Mouse (Mus musculus): ENCODE measurements around the gene Ifitm2. TPM values are rescaled to one million over a fixed set of nuclear protein-coding genes. Genes with fewer than 3 reads are reported as not detected.
A peak's percentile ranks its signal among the peaks of the same experiment; 100 is the strongest.

Ifitm2 gene
- total RNA-seq, 4 experiments from 2014 or later: 431 to 671 (median 563) TPM

DNA sequence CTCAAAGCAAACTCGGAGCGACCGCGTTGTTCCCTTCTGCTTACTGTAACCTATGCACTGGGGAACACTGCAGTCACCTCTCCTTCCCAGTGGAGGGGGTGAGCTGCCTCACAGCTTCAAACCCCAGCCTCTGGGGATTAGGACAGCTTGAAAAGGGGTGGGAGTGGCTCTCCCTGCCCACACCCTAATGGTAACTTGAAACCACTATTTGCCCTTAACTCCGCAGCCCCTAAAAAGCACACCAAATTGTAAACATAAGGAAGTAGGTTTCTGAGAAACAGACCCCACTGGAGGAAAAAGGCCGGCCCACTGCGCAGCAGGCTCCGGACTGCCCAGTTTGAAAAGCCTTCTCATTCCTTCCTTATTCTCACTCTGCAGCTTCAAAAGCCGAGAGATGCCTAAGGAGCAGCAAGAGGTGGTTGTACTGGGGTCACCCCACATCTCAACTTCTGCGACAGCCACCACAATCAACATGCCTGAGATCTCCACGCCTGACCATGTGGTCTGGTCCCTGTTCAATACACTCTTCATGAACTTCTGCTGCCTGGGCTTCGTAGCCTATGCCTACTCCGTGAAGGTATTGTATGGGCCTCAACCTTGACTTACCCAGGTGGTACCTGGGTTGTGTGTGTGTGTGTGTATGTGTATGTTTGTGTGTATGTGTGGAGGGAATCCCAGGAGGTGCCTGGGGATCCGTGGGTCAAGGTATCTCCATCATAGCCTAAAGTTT lies 12.2 kb upstream of the Ifitm2 start:
- no peak for DNase-seq

DNA sequence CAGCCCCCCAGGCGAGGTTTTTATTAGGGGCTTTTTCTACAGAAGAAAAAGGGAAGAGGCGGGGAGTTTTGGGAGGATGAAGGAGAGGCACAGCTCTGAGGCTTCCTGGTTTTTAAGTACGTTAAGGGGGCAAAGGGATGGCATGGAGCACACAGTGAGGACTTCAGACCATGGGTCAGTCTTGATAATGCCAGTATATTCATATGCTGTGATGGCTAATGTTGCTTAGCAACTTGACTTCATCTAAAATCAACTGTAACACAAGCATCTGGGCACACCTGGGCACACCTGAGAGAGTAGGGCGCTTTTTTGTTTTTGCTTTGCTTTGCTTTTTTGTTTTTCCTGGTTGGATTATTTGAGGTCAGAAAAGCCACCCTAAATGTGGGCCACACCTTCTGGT lies 11.1 kb upstream of the Ifitm2 start, which contains the start of gene Ifitm1:
Ifitm1 (plus strand) TSS at position 301 of the 400 bp plus-strand sequence.
- no peak for DNase-seq

DNA sequence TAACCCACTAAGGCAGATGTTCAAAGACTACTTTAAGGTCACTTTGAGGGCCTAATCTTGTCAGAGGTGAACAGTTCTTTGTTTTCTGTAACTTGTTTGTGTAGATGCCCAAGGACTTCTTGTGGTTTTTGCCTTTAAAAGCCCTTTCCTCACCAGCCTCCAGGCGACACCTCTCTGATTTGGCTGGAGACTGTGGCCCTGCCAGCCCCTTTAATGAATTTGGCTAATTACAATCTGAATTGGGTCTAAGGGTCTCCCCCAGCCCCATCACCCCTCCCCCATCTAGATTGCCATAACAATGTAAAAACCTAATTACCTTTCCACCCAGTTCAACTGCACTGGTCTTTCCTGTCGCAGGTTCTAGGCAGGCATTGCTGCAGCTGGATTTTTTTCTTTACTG lies 6.9 kb upstream of the Ifitm2 start:
- no peak for DNase-seq

DNA sequence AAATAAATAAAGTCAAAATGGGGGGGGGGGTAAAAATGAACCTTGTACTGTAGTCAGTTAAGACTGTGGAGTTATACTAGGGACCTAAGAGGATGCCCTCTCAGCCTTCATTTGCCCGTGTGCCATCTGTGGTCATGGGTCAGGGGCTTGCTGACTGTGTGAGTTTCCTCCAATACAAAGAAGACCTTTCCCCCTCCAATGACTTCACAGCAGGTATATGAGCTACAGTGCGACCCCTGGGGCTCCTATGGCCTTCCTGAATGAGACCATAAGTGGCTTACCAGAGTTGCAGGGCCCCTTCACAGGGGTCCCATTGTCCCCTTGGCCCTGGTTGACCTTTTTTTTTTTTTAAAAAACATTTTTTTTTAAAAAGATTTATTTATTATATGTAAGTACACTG lies 5.6 kb upstream of the Ifitm2 start:
- DNase-seq: no peak

DNA sequence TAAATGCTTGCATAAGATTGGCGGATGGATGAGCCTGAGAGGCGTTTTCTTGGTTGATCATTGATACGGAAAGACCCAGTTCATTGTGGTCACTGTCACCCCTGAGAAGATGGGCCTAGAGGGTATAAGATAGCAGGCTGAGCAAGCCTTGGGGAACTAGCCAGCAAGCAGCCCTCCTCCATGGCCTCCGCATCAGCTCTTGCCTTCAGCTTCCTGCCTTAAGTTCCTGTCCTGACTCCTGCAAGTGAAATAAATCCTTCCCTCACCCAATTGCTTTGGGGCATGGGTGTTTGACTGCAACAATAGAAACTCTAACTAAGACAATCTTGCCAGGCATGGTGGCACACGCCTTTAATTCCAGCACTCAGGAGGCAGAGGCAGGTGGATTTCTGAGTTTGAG lies 4.2 kb upstream of the Ifitm2 start:
- DNase-seq: no peak

DNA sequence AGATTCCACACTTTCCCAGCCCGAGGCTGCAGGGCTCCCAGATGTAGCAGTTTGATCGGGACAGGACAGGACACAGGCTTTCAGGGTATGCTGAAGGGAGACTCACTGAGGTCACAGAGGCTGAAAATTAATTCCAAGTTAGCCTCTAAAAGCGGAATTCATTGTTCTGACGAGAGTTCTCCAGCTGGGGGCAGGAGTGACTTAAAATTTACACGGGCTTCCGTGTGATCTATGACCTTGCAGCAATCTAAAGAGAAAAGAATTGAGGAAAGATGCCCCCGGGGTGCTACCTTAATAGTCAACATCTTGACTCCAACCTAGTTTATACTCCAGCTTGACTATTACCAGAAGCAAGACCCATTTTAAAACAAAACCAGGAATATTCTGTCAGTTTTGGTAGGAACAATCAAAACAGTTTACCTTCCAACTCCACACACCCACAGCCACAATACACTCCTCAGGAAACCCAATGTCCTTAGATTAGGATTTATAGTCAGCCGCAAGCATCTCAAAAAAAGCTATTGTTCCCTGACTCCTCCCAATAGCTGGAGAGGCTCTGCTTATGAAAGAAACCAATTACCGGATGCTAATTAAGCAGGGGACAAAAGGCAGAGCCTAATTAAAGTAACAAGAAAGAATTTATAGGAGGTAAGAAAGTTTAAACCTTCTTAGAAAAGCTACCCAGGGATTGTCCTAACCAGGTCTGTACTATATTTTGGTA lies 3.6 kb upstream of the Ifitm2 start:
- no peak for DNase-seq

DNA sequence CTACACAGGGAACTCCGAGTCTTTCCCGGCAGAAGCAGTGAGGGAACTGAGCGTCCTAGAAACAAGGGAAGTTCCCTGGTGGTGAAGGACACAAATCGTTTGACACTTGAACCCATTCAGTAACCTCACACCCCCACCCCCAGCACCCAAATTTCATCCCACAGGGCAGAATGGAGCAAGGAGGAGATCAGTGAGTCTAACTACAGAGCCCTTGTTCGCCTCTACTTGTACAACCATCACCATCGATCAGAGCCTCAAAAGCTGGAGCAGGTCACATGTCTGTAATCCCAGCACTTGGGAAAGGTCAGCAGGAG lies 726 bp upstream of the Ifitm2 start:
- DNase-seq: no peak

DNA sequence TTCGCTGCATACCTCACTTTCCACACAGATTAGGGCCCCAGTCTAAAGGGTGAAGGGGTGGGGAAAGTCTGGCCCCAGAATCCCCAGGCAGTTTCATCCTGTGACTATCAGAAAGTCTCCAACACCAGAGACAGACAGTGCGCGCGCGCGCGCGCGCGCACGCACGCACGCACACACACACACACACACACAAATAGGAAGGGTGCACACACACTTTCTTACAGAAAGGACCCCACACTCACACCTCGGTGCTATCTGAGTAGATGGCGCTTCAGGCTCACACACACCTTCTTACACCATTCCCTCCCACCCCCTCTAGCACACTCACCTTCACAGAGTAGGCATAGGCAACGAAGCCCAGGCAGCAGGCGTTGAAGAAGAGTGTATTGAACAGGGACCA lies 445 bp downstream of the Ifitm2 start:
- no peak for DNase-seq

DNA sequence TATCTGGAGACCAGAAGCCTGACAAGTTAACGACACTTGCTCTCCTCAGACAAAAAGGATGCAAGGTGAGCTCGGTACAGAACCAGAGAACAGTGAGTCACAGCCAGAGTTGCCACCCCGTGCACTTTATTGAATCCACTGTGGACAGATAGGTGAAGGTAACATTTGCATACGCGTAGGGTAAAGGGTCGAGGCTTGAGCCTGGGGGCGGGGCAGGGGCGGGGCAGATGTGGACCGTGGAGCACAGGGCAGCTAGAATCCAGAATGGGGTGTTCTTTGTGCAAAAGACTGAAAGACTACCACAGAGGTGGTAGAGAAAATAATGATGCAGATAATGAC lies 1.1 kb downstream of the Ifitm2 start:
- no peak for DNase-seq

DNA sequence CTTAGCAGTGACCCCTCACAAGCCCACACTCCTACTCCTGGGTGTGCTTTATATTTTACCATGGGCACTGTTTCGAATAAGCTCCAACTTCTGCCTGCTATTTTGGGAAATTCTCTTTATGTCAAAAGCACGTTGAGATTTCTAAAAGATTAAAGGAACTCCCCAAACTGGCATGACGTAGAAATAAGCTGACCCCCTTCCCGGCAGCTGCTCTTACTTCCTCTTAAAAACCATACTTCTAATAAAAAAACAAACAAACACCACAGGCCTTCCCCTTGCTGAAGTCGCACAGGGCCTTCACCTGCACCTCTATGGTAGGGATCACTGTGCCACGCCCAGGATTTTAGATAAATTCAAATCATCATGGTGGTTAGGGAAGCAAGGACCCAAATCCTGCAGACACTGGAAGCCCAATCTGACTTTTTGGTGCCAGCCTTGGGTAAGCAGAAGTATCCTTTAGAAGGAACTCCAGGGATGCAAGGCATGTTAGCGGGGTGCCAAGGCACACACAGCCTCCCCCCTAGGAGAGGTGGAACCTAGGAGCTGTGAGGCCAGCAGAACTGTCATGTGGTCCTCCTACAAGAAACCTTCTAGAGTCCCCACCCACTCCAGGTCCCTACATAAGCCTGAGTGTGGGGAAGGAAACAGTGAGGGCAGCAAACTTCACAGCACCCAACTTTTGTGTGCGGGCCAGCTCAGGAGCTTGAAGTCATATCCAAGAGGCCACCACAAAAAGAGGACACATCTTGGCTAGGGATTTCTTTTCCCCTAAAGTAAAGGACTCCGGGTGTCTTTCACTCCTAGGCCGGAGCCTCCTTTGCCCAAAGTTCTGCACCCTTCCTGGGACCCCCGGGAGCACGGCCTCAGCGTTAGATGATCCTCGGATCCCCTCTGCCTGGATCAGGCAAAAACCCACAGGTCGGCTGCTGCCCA lies 1.7 kb downstream of the Ifitm2 start:
- DNase-seq: no peak

DNA sequence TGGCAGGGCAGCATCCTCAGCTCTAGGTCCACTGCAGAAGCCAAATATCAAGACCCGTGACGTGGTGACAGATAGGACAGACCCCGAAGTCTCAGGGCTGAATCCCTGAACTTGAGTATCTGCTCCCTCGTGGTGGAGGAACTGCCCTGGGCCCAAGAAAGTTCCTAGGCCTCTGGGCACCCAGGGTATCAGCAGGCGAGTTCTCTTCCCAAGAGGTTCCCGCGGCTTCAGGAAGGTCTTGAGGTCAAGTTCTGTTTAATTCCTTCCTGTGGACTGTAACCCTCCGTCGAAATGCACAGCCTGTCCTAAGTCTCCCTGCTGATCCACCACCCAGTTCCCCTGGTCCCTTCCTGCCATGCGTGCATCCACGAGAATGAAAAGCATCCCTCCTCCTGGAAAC lies 2.7 kb downstream of the Ifitm2 start:
- no peak for DNase-seq

DNA sequence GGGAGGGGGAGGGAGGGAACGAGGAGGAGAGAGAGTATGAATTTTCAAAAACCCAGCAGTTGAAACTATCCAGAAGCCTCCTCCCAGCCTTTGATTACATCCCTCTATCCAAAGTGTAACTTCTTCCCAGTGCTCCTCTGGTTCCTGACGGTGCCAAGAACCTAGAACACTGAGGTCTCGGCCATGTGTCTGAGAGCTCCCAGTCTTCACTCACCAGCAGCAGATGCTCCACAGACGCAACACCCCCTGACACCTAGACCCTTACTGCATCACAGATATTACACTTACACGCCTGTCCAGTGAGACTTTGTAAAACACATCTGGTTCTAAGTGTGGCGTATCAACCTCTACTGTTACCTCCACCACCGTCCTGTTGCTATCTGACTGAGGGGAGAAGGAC lies 3.3 kb downstream of the Ifitm2 start:
- no peak for DNase-seq

DNA sequence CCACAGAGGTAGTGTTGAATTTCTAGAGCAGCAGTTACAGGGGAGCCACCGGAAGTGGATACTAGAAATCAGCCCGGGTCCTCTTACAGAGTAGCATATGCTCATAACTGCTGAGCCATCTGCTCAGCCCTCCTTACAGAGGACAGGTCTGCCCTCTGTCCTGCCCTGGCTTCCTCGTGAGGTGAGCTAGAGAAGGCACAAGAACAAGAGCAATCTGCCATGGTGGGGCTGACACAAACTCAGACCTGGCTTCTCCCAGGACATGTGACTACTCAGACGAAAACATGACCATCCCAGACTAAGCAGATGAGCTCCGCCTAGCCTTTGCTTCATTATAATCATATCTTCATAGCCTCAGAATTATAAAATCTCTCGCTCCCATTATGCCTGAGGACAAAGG lies 4.0 kb downstream of the Ifitm2 start:
- no peak for DNase-seq

DNA sequence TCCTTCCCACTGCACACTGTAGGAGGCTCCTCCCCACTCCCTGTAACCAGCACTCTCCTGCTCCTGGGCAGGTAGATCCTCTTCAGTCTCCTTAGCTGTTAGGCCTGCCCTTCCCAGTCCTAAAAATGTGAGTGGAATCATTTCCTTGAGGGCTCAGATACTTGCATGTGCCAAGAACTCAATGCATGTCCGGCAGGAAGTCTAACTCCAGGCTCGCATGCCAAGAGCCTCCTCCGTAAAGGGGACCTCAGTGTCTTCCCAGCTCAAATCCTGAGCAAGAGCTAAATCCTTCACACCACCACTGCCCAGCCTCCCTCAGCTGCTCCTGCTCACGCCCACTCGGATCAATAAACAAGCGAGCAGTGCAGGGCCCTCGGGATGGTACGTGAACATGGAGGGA lies 4.7 kb downstream of the Ifitm2 start:
- DNase-seq: no peak

DNA sequence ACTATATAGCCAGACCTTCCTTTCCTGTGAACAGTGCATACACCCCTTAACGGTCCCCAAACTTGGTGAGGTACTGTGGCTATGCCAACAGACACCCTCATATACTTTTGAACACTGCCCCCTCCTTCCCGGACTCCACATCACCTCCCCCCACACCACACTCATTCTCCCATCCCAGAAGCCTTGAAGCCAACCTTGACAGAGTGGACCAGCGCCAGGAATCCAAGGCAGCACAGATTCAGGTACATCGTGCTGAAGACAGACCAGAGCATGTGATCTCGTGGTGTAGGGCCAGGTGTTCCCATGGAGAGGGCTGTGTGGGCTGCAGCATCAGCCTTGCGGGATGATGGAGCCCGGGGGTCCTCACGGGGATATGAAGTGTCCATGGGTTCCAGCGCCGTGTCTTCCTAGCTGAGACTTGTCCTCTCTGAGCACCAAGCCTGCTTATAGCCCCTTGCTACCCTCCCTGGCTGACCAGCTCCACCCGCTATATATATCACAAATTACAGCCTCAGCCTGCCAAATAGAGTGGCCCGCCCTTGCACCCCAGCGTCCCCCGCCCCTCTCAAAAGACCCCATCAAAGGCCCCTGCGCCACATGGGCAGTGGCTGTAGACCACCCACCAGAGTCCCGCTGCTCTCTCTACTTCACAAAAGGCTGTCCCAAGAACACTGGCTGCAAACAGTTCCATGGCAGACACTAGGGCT lies 5.8 kb downstream of the Ifitm2 start, which contains the start of gene Ifitm5:
Ifitm5 (minus strand) TSS at position 468 of the 707 bp plus-strand sequence.
- no peak for DNase-seq

DNA sequence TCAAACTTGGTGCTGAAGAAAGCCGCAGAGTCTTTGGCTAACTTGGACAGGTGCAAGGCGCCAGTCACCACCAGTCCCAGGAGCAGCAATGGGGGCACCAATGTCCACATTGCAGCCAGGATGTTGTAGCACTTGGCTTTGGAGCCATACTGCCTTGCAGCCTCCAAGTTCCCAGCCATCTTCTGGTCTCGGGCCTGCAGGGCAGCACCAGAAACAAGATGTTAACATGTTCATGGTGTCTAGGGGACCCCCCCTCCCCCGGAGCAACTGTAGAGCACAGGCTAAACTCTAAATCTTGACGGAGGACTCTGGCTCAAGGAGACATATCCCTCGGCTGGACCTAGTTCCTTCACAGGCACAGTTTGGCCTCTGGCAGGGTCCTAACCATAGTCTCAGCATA lies 6.5 kb downstream of the Ifitm2 start:
- no peak for DNase-seq

DNA sequence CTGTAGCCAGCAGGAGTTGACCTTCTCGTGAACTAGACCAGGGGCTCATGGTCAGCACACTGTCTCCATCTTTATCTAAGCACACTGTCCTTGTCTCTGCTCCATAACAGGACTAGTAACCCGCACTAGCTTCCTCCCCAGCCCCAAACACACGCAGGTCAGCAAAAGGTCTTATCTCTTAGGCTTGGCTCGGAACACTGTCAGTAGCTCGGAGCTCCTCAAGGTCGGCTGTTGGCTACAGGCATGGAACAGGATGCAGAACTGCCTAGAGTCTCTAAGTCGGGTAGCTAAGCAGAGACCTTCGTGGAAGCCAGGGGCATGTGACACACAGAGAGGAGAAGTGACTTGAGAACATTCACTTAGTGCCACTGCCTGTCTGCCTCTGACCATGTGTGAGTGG lies 7.6 kb downstream of the Ifitm2 start:
- DNase-seq: peak; percentile 82

DNA sequence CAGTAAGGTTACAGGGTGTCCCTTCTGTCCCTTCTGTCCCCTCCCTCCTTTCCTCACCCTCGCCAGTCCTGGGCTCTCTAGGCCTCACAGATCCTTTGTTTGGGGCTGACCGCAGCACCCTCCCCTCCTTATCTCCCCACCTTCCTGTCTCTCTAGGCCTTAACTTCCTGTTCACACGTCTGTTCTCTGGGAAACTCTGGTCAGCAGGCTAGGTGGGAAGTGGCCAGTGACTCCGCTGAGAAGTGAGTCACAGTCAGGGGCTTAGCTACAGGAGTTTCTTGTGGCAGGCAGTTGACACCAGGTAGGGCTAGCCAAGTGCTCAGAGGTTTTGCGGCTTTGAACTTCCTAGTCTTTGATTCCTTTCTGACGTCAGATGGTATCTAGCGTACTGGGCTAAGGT lies 8.8 kb downstream of the Ifitm2 start:
- DNase-seq: no peak

DNA sequence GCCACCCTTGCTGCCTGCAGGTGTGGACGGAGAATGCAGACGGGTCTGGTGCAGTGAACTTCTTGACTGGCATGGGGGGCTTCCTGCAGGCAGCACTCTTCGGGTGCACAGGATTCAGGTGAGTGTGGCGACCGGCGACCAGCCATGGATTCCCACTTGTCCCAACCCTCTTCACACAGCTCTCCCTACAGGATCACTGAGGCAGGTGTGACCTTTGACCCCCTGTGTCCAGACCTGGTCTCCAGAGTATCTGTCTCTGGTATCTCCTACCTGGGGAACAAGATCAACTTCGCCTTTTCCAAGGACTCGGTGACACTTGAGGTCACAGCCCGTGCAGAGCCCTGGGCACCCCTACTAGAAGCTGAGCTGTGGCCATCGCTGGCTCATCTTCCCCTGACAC lies 9.5 kb downstream of the Ifitm2 start:
- DNase-seq: no peak

DNA sequence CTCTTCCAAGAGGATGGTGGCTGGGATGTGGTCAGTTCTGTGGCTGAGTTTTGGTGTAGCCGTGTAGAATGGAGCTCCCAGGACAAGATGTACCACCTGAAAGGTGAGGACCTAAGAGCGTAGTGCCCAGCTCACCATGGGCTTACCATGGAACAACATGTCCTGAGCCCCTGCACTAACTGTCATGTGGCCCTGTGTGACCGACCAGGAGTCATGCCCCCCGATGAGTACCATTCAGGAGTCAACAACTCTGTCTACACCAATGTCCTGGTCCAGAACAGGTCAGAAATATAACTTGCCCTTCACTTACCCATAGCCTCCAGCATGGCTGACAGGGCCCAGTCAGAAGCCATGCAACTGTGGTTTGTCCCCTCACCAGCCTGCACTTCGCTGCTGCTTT lies 10.5 kb downstream of the Ifitm2 start:
- DNase-seq: no peak

DNA sequence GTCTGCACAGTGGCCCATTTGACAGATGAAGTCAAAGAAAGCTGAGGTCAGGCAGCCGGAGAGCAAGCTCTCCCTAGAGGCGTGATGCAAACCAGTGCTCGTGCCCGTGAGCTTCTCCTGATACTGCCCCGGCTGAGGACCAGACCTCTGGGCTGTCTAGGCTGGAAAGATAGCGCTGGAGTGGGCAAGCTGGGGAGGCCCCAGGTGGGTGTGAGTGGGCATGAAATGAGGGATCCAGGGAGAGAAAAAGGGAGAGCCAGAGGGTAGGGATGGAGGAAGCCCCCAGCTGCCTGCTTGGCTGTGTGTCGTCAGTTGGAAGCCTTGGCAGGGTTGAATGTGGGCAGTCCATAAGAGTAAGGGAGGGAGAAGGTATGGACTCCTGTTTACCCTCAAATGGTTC lies 11.6 kb downstream of the Ifitm2 start:
- DNase-seq: no peak

DNA sequence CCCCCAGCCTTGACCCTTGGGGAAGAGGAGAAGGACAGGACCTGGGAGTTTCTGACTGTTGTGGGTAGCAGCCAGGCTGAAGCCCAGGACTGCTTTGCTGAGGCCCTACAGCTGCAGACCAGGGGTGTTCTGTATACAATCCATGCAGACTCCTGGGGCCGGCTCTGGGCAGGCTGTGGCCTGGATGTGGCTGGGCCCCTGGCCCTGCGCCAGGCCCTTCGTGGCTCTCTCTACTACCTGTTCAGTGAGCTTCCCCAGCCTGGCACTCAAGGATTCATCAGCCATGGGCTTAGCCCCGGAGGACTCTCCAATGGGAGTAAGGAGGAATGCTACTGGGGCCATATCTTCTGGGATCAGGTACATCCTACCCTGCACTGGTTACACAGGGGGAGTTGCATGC lies 12.4 kb downstream of the Ifitm2 start:
- no peak for DNase-seq

DNA sequence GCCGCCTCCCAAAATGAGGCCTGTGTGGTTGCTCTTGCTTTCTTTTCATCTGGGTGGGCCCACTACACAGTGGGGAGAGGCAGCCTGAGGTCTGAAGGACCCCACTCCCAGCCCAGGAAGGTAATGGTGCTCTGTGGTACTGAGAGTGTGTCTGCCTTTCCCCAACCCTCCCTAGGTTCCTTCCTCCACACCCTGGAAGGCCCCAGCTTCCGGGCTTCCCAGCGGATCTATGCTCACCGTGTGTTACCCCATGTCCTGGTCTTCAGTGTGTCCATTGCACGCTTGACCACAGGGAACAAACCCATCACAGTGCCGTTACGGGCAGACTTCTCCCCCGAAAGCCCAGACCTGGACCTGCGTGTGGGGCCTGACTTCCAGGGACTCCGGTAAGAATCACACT lies 13.0 kb downstream of the Ifitm2 start:
- no peak for DNase-seq

Measured in adrenal gland, adult 8-10 months (tissue).